Mouse (Mus musculus): Measurements from ENCODE around the gene Insig2.

Gene Insig2

GRCm38 (mm10) chr1:121326591-121327343 is 5.6 kb downstream of the Insig2 start:
- DNase-seq (ENCODE audit: low spot score in 2 of 2) = no peak

DNA sequence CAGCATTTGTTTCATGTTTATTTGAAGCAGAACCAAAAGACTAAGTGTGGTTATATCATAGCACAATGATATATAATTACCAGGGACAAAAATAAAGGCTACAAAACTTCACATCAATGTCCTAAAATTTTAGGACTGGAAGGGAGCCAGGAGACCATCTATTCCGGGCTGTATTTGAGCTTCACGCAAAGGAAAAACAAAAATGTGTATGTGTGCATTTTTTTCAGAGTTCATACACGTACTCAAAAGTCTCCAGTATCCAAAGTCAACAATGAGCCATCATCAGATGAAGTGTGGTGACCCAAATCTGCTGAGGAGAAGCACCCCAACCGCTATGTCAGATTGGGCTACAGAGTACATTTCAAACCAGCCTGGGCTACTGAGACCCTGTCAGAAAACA is 8.9 kb downstream of the Insig2 start:
- no peak for DNase-seq (ENCODE audit: low spot score in 2 of 2)

DNA sequence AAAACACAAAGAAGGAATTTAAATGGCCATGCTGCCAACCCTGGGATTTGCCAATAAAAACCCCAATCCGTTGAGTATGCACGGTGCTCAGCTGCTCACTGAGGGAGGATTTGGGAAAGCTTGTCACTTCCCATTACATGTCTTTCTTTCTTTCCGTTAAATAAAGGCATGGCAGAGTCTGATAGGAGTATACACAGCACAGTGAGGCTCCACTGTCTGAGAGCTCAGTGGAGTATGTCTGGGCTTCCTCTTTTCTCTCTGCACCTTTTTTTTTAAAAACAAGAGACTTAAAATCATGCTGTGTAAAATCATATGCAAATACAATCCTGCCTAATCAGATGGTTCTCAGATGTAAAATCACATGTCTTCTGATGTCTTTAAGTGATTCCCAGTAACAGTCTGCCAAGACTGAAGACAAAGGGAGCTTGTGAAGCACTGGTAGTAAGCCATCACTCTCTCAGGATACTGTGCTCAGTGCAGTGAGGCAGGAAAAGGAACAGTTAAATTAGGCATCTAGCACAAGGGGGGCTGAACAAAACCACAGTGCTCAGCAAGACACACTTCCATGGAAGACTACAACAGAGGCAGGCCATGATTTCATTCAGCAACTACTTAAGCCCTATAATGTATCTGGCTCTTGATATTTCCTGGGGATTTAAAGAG is 17.5 kb downstream of the Insig2 start:
- no peak for DNase-seq (ENCODE audit: low spot score in 2 of 2)

GRCm38 (mm10) chr1:121313181-121313580 is 19.2 kb downstream of the Insig2 start:
- DNase-seq (ENCODE audit: low spot score in 2 of 2) = no peak

GRCm38 (mm10) chr1:121312326-121312725 is 20.1 kb downstream of the Insig2 start:
- DNase-seq (ENCODE audit: low spot score in 2 of 2) = no peak

DNA sequence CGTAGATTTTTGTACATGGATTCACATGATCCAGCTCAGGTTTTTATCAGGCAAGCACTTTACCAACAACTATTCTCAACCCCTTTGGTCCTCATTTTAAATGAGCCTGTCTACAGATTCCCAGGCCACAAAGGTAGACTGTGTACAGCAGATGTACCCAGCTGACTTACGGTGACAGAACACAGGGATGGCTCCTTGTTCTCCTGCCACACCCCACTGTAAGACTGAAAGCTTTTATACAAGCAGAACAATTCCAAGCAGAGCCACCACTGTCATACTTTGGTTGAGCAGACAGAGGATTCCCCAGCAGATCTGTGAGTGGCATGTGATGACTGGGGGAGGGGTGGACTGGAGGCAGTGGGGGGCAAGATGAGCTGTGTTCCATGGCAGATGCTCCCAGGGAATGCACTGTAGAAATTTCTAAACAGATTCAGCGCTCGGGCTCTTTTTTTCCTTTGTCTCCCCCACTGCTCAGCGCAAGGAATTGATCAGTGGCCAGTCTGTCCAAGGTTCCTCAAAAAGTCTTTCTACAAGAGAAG is 35.6 kb downstream of the Insig2 start:
- DNase-seq (ENCODE audit: low spot score in 2 of 2) = no peak

- no peak for DNase-seq (ENCODE audit: low spot score in 2 of 2)
These were observed 38.8 kb downstream of the Insig2 start for GRCm38 (mm10) chr1:121293571-121293970.

- peak in 1 of 2 experiments; percentile 16 for DNase-seq (ENCODE audit: low spot score in 2 of 2)
These were observed 41.5 kb downstream of the Insig2 start for GRCm38 (mm10) chr1:121290841-121291240.

DNA sequence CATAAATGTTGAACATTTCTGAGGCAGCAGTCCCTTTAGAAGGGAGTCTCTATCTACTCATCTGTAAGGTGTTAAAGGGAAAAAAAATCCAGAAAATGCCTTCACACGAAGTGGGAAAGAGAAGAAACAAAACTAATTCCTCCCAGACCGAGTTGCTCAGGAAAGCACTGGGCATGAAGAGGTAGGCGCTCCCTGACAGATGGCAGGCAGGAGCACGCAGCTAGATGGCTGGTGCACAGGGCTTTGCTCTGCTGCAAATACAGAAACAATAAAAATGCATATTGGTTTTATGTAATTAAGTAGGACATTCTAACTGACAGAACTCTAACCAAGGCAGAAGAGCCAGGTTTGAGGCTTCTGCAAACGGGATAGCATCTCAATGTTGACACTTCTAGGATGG is 42.0 kb downstream of the Insig2 start:
- DNase-seq (ENCODE audit: low spot score in 2 of 2) = peak; percentile 39 to 56

- DNase-seq (ENCODE audit: low spot score in 2 of 2) = no peak
These were observed 48.2 kb downstream of the Insig2 start for GRCm38 (mm10) chr1:121284197-121284596.

- no peak for DNase-seq (ENCODE audit: low spot score in 2 of 2)
These were observed 51.9 kb downstream of the Insig2 start for GRCm38 (mm10) chr1:121280501-121280900.

DNA sequence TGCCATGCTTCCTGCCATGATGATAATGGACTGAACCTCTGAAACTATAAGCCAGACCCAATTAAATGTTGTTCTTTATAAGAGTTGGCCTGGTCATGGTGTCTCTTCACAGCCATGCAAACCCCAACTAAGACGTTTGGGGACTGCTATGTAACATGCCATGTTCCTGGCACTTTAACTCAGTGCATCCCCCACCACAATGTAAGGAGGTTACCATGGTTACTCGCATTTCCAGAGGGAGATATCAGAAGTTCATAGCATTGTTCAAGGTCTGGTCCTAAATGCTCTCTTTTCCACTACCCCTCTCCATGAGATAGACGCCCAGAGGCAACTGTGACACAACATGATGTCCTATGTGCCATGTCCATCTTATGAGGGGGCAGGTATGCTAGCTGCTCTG is 54.0 kb downstream of the Insig2 start:
- DNase-seq (ENCODE audit: low spot score in 2 of 2) = no peak

DNA sequence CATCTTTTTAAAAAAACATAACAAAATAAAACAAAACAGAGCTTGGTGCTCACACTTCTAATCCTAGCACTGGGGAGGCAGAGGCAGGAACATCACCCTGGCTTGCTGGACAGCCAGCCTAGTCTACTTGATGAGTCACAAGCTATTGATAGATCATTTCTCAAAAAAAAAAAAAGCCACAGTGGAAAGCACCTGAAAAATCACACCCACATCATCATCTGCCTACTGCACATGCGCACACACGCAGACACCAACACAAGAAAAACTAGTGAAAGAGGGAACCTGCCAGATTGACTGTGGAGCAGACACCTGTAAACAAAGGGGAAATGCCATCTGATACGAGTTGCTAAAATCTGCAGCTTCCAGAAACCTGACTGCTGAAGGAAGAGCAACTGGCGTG is 54.9 kb downstream of the Insig2 start:
- DNase-seq (ENCODE audit: low spot score in 2 of 2) = no peak

GRCm38 (mm10) chr1:121275961-121276506 is 56.4 kb downstream of the Insig2 start:
- no peak for DNase-seq (ENCODE audit: low spot score in 2 of 2)

- DNase-seq (ENCODE audit: low spot score in 2 of 2) = no peak
These were observed 72.1 kb downstream of the Insig2 start for GRCm38 (mm10) chr1:121260171-121260741.

All from right cerebral cortex, adult 2 months (tissue).